Mouse (Mus musculus): ENCODE data around the gene Abhd2.

- TF ChIP-seq CTCF (IDR thresholded peaks at IDR 0.05; ENCODE audit: low read depth) (no peak), EP300 (IDR thresholded peaks at IDR 0.05; ENCODE audit: low read depth) (peak; percentile 84)
Observed at GRCm38 (mm10) chr7:79256716-79257115, 16.3 kb upstream of the Abhd2 start.

Measured in liver, postnatal 0 days (tissue).